Mouse (Mus musculus): ENCODE results near the gene Cox6b1.

The Cox6b1 gene

GRCm38 (mm10) chr7:30625530-30626384 lies at the start of gene Cox6b1:
Cox6b1 (minus strand) TSS chr7:30626151.
- peak; percentile 84 for DNase-seq (ENCODE audit: low read depth, low spot score)

- no peak for DNase-seq (ENCODE audit: low read depth, low spot score)
These were observed 45.5 kb upstream of the Cox6b1 start, which contains the start of gene Pmis2 for GRCm38 (mm10) chr7:30671480-30671879. Pmis2 (minus strand) TSS chr7:30671605.

GRCm38 (mm10) chr7:30669229-30669628 lies 43.3 kb upstream of the Cox6b1 start:
- peak; percentile 45 for DNase-seq (ENCODE audit: low read depth, low spot score)

- DNase-seq (ENCODE audit: low read depth, low spot score), result peak; percentile 7
These were observed 39.4 kb upstream of the Cox6b1 start for GRCm38 (mm10) chr7:30665321-30665720.

- peak; percentile 90 for DNase-seq (ENCODE audit: low read depth, low spot score)
These were observed 38.7 kb upstream of the Cox6b1 start, which contains the start of gene Haus5 for GRCm38 (mm10) chr7:30664529-30665200. Haus5 (minus strand) TSS chr7:30664994.

GRCm38 (mm10) chr7:30649591-30650540 lies 23.9 kb upstream of the Cox6b1 start, which contains the start of gene Rbm42:
Rbm42 (minus strand) TSS chr7:30650317.
- peak; percentile 99 for DNase-seq (ENCODE audit: low read depth, low spot score)

GRCm38 (mm10) chr7:30639083-30639482 lies 13.1 kb upstream of the Cox6b1 start:
- DNase-seq (ENCODE audit: low read depth, low spot score), result no peak

- DNase-seq (ENCODE audit: low read depth, low spot score), result no peak
These were observed 10.4 kb upstream of the Cox6b1 start for GRCm38 (mm10) chr7:30636395-30636794.

- no peak for DNase-seq (ENCODE audit: low read depth, low spot score)
These were observed 9.8 kb upstream of the Cox6b1 start, which contains the start of gene Etv2 for GRCm38 (mm10) chr7:30635752-30636151. Etv2 (minus strand) TSS chr7:30635852.

- peak; percentile 16 for DNase-seq (ENCODE audit: low read depth, low spot score)
These were observed 8.7 kb upstream of the Cox6b1 start for GRCm38 (mm10) chr7:30634621-30635020.

GRCm38 (mm10) chr7:30633762-30634412 lies 7.9 kb upstream of the Cox6b1 start:
- DNase-seq (ENCODE audit: low read depth, low spot score), result no peak

- DNase-seq (ENCODE audit: low read depth, low spot score), result no peak
These were observed 3.1 kb upstream of the Cox6b1 start for GRCm38 (mm10) chr7:30629013-30629412.

GRCm38 (mm10) chr7:30626647-30627046 lies 696 bp upstream of the Cox6b1 start:
- DNase-seq (ENCODE audit: low read depth, low spot score), result no peak

- peak; percentile 61 for DNase-seq (ENCODE audit: low read depth, low spot score)
These were observed 6.7 kb downstream of the Cox6b1 start for GRCm38 (mm10) chr7:30619202-30619601.

GRCm38 (mm10) chr7:30618658-30619057 lies 7.3 kb downstream of the Cox6b1 start:
- DNase-seq (ENCODE audit: low read depth, low spot score), result no peak

GRCm38 (mm10) chr7:30615049-30615760 lies 10.7 kb downstream of the Cox6b1 start:
- DNase-seq (ENCODE audit: low read depth, low spot score), result no peak

GRCm38 (mm10) chr7:30614454-30614853 lies 11.5 kb downstream of the Cox6b1 start:
- peak; percentile 70 for DNase-seq (ENCODE audit: low read depth, low spot score)

GRCm38 (mm10) chr7:30613529-30614112 lies 12.3 kb downstream of the Cox6b1 start:
- DNase-seq (ENCODE audit: low read depth, low spot score), result peak; percentile 55

- DNase-seq (ENCODE audit: low read depth, low spot score), result no peak
These were observed 13.1 kb downstream of the Cox6b1 start, which contains the start of gene Upk1a for GRCm38 (mm10) chr7:30612654-30613402. Upk1a (minus strand) TSS chr7:30612847.

All from 3T3-L1 (cell line).